Mouse (Mus musculus): ENCODE measurements around the gene Ube2k.
"Not testable (repeated sequence)": the region's sequence is repeated elsewhere in the genome, so short reads cannot be mapped to it uniquely, and the experiment has no call there.

Ube2k gene

GRCm38 (mm10) chr5:65536751-65537419, at the start of gene Ube2k, which contains the start of gene Smim14:
Gene Ube2k (plus strand): TSS chr5:65537233.
Gene Smim14 (minus strand): TSS chr5:65537184.
- peak; percentile 83 for DNase-seq (ENCODE audit: low read depth, low spot score)

GRCm38 (mm10) chr5:65487381-65487780, 49.7 kb upstream of the Ube2k start:
- DNase-seq (ENCODE audit: low read depth, low spot score): no peak

GRCm38 (mm10) chr5:65488725-65489124, 48.3 kb upstream of the Ube2k start:
- no peak for DNase-seq (ENCODE audit: low read depth, low spot score)

GRCm38 (mm10) chr5:65489830-65490229, 47.2 kb upstream of the Ube2k start:
- DNase-seq (ENCODE audit: low read depth, low spot score): no peak

- no peak for DNase-seq (ENCODE audit: low read depth, low spot score)
Measured at GRCm38 (mm10) chr5:65491767-65492715, 45.0 kb upstream of the Ube2k start.

GRCm38 (mm10) chr5:65492716-65493531, 44.1 kb upstream of the Ube2k start, which contains the start of gene Gm43552:
Gene Gm43552 (minus strand): TSS chr5:65492833.
- DNase-seq (ENCODE audit: low read depth, low spot score): peak; percentile 75

- no peak for DNase-seq (ENCODE audit: low read depth, low spot score)
Measured at GRCm38 (mm10) chr5:65500231-65500630, 36.8 kb upstream of the Ube2k start.

GRCm38 (mm10) chr5:65501407-65501806, 35.6 kb upstream of the Ube2k start:
- DNase-seq (ENCODE audit: low read depth, low spot score): no peak

- no peak for DNase-seq (ENCODE audit: low read depth, low spot score)
Measured at GRCm38 (mm10) chr5:65505786-65506185, 31.2 kb upstream of the Ube2k start.

- DNase-seq (ENCODE audit: low read depth, low spot score): no peak
Measured at GRCm38 (mm10) chr5:65508395-65508794, 28.6 kb upstream of the Ube2k start.

- DNase-seq (ENCODE audit: low read depth, low spot score): no peak
Measured at GRCm38 (mm10) chr5:65513506-65513905, 23.5 kb upstream of the Ube2k start.

GRCm38 (mm10) chr5:65514635-65515278, 22.3 kb upstream of the Ube2k start:
- no peak for DNase-seq (ENCODE audit: low read depth, low spot score)

GRCm38 (mm10) chr5:65521803-65522202, 15.2 kb upstream of the Ube2k start:
- DNase-seq (ENCODE audit: low read depth, low spot score): no peak

- DNase-seq (ENCODE audit: low read depth, low spot score): no peak
Measured at GRCm38 (mm10) chr5:65524831-65525230, 12.2 kb upstream of the Ube2k start.

GRCm38 (mm10) chr5:65525674-65526443, 11.2 kb upstream of the Ube2k start:
- no peak for DNase-seq (ENCODE audit: low read depth, low spot score)

- DNase-seq (ENCODE audit: low read depth, low spot score): no peak
Measured at GRCm38 (mm10) chr5:65531283-65531682, 5.8 kb upstream of the Ube2k start.

- DNase-seq (ENCODE audit: low read depth, low spot score): no peak
Measured at GRCm38 (mm10) chr5:65534496-65534895, 2.5 kb upstream of the Ube2k start.

- DNase-seq (ENCODE audit: low read depth, low spot score): no peak
Measured at GRCm38 (mm10) chr5:65535457-65536067, 1.5 kb upstream of the Ube2k start.

GRCm38 (mm10) chr5:65536068-65536465, 966 bp upstream of the Ube2k start:
- not testable (repeated sequence) for DNase-seq (ENCODE audit: low read depth, low spot score)

Measured in WW6 (cell line).